Mouse (Mus musculus): ENCODE results near the gene Rasgef1b.

The Rasgef1b gene

DNA sequence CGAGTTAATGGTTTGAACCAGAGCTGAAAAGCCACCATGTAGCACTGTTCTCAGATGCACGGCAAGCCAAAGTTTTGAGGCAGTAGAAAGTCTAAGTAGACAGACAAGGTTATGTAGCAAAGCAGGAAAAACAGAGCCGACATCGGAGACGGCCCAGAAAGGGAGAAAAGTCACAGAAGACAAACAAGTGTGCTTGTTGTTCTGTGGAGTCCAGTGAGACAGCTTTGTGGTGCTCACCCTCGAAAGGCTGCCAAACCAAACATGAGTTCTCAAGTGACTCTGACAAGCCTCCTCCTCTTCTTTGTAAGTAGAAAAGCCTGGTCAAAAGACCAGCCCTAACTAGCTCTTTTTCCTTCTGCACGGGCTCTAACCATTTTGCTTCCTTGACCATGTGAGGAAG is 338.1 kb downstream of the Rasgef1b start:
- no peak for DNase-seq

- no peak for DNase-seq
Observed at GRCm38 (mm10) chr5:99390314-99390713, 338.6 kb downstream of the Rasgef1b start.

- DNase-seq, result no peak
Observed at GRCm38 (mm10) chr5:99388585-99389250, 340.1 kb downstream of the Rasgef1b start.

GRCm38 (mm10) chr5:99388131-99388530 is 340.7 kb downstream of the Rasgef1b start:
- DNase-seq, result no peak

DNA sequence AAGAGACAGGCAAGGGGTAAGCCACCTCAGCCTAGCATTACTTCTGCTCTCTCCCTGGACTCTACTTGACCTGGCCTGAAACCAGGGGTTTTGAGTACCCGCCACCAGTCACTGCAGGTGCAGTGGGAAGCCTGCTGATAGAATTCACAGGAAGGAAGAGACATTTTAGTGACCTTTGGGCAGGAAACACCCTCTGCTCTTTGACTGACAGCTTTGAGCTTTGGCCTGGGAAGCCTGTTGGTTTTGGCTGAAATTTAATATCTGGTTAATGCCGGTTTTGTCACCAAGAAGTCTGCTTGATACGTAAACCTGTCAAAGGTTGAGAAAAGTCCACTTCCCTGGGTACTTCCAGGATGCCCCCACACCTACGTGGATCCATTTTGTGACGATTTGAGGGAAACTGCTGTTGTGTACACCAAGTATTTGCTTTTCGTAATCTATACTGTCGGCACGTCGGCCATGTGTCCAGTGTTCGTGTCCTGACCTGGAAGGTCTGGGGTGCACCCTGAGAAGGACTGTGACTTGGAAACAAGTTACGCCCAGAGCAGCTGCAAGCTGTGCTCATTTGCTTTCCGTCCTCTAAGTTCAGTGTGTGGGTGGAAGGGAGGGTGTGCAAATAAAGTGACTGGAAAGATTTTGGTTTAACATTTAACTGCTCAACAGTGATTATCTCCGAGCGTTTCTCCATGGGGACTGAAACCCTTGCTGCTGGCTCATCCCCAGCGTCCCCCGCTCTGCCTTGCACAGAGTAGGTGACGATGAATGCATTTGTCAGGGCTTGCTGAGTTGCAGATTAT is 341.5 kb downstream of the Rasgef1b start:
- no peak for DNase-seq

- no peak for DNase-seq
Observed at GRCm38 (mm10) chr5:99386246-99386845, 342.5 kb downstream of the Rasgef1b start.

DNA sequence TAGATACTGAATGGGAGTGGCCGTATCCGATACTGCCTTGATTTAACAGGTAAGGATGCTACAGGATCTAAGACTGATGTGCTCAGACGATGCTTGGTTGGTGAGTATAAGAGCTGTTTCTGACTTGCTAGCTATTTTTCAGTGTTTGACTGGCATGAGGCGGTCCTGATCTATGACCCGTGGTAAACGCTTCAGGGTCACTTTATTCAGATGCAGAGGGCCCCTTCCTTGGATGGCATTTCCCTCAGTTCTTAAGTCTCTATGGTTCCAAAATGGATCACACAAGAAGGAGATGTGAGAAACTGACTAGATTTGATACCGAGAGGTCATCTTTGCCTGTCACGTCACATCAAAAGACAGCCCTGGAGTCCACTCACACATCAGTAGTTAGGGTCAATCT is 343.1 kb downstream of the Rasgef1b start:
- DNase-seq, result no peak

- DNase-seq, result no peak
Observed at GRCm38 (mm10) chr5:99385090-99385489, 343.8 kb downstream of the Rasgef1b start.

GRCm38 (mm10) chr5:99383783-99384281 is 345.0 kb downstream of the Rasgef1b start:
- no peak for DNase-seq

DNA sequence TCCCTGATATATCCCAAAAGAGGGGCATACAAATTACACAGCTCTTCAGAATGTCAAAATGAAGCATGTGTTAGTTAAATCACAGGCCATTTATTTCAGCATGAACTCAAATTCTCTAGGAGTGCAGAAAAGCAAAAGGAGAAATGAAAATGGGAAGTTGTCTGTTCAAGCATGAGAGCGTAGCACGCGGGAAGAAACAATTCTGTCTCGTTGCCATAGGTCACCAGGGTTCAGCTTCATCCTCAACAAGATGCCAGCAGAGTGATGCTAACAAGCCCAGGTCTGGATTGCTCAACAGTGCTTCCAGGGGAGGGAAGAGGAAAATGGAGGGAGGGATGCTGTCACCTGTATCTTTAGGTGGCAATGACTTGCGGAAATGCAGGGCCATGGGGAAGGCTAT is 346.1 kb downstream of the Rasgef1b start:
- no peak for DNase-seq

DNA sequence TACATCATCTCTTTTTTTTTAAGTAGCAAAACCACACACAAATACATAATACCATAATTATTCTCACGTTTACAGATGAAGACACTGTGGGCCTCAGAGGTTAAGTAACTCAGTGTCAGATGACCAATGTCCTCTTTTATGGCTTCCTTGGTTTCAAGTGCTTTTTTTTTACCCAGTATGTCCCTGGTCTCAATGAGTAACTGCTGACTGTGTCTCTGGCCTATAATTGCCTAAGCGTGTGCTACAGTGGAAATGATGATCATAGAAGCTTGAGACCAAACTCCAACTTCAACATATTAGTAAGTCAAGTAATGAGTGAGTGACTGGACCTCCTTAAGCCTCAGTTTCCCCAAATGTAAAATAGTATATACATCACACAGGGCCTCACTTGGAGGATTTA is 347.2 kb downstream of the Rasgef1b start:
- DNase-seq, result no peak

DNA sequence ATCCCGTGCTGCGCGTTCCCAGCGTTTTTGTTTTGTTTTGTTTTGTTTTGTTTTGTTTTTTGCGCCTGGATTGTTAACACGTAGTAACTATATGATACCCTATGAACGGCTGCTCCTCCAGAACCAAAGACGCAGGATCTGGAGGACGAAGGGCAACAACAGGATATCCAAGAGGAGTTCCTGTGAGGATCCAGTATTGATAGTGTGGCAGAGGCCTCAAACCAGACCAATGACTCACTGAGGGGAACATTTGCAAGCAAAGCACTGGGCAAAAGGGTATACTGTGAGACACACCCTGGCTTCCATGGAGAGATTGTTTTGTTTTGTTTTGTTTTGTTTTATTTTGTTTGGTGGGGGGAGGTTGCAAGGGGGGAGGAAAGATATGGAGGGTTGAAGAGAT is 348.0 kb downstream of the Rasgef1b start:
- DNase-seq, result no peak

DNA sequence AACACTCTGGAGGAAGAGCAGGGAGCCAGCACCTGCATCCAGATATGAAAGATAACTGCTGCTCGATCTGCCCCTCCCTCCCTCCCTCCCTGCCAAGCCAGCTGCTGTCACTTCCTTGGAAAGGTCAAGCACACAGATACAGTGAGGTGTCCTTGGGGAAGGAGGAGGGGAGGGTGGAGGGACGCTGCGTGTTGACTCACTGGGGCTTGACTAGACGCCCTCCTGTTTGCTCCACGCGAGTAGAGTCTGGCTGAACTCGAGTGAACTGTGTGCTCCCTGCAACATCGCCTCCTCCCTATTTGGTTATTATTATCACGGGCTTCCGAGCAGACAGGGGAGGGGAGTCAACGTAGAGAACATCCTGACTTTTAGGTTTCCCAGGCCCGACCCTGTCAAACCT is 348.7 kb downstream of the Rasgef1b start:
- DNase-seq, result no peak

- no peak for DNase-seq
Observed at GRCm38 (mm10) chr5:99378437-99379226, 350.2 kb downstream of the Rasgef1b start.

DNA sequence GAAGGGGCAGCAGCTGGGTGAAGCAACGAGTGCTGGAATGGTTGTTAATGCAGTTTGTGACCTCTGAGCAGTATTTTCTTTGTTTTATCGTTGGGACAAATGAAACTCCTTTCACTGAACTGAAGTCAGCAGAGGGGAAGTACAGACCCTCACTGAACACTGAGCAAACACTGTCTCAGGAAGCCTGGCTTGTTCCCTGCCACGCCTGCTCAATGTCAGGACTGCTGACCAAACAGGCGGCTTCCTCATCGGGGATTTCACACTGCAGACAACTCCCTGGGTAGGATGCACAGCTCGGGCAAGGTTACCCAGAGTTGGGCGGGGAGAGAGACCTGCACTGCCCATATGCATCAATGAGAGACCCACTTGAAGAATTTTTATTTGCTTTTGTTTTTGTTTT is 353.1 kb downstream of the Rasgef1b start:
- DNase-seq, result no peak

DNA sequence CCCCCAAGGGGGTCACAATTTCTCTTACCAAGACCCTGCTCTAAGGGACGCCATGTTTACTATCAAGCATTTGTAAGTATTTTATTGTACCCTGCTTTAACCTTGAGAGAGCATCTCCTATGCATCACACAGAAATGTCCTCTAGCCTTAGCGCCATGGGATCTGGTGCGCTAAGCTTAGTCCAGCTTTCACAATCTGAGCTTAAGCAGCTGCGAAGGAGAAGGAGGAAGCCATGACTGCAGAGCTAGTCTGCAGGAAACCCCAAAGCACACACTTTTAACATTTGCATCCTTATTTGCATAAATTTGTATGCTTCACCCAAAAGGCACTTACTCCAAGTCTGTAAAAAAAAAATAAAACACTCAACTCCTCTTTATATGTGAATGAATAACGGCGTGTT is 354.4 kb downstream of the Rasgef1b start:
- DNase-seq, result no peak

DNA sequence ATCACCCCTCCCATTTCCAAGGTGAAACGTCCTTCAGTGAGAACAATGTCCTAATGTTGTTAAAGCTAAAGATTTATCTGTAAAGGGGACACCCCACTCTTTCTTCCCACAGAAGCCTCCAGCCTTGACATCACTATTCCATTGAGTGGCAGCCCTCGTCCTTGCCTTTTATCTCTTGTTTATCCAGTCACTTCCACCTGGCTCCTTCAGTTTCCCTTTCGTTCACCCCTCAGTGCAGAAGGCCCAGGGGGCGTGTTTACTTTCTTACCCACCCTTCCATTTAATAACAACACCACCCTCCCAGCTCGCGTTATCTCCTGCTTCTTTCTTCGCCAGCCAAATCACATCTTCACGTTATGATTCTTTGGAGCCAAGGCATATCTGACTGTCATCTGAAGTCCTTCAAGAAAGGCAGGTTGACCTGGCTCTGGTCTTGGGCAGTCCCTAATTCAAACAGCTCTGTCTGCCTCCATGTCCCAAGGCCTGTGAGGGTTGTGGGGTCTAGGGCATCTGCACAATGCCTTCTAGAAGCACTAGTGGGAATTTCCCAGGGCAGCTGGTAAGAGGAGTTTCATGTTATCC is 355.2 kb downstream of the Rasgef1b start:
- no peak for DNase-seq

DNA sequence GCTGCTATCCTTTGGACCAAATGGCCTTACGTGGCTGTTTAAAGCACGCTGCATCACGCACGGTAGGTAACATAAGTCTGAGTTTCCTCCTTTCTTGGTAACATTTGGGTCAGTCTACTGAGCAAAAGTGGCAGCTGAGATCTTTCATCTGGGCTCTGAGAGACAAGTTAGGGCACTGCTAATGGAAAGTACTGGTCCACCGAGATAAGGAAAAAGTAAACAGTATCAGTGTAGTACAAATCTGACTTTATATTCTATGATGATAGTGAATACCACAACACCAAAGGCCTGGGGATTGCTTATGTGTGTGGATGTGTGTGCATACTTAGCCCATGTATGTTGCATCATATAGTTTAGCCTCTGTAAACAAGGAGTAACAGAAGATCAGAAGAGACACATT is 358.2 kb downstream of the Rasgef1b start:
- no peak for DNase-seq

DNA sequence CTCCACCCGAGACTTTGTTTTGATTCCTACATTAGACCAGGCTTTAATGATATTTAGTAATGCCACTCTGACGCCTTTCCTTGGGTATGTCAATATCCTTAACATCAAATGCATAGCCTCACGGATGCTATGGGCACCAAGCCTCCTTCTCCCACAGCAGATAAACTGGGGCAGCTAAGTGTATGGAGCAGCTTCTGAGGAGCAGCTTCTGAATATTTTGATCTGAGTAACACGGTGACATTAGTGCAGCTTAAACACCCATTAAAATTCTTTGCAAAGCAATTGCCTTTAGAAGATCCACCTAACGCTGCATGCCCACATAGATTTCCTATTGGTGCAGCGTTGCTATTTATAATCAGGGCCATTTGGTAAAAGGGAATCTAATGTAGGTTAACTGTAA is 359.6 kb downstream of the Rasgef1b start:
- DNase-seq, result no peak

DNA sequence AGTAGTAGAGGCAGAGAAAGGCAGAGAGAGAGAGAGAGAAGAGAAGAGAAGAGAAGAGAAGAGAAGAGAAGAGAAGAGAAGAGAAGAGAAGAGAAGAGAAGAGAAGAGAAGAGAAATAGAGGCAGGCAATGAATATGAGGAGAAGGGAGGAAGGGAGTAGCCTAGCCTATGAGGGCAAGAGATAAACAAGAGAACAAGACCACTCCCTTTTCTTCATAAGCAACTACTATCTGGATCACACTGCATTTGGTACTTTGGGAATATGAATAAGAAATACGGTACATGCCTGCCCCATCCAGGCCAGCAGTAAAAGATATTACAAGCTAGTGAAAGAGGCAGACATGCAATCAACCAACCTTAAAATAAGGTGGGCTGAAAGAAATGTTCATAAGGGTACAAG is 360.2 kb downstream of the Rasgef1b start:
- DNase-seq, result no peak

- DNase-seq, result no peak
Observed at GRCm38 (mm10) chr5:99360531-99360930, 368.3 kb downstream of the Rasgef1b start.

- no peak for DNase-seq
Observed at GRCm38 (mm10) chr5:99359251-99359650, 369.6 kb downstream of the Rasgef1b start.

Measured in cerebellum, postnatal 25 days (tissue).